Mouse (Mus musculus) c-Kit-positive CD71-positive TER-119-positive erythroid progenitor cells, embryonic 14.5 days (primary cell): ENCODE data around the gene Ewsr1.

Experiments
- DNase-seq: peaks from one replicate; pipeline ENCODE4 v3.0.0-alpha.2; 2013; ENCODE audit warnings: low spot score

The Ewsr1 gene

DNA sequence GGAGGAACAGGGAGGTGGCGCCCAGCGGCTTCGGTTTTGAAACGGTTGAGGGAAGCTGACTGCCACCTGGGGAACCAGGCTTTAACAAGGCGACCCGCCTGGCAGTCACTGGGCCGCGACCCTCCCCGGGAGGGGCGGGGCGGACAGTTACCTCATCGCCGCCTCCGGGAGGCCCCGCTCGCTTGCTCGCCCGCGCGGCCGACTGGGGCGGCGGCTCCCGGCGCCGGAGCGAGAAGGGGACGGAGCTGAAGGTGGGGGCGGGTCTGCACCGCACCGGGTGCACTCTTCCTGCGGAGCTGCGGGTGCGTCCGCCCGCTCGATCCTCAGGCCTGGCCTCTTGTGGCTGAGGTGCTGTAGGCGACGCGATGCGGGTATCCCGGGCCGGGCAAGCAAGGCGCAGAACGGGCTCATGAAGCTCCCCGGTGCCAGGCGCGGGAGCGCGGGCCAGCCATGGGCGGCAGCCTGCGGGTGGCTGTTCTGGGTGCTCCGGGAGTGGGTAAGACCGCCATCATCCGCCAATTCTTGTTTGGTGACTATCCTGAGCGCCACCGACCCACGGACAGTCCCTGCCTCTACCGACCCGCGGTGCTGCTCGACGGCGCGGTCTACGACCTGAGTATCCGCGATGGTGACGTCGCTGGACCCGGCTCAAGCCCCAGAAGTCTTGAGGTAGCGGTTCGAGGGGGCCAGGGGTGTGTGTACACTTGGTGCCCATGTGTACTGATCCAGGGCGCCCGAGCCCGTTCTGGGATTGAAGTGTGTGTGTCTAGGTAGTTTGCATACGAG, 41.0 kb downstream of the Ewsr1 start, which contains the start of gene Rasl10a:
Rasl10a (plus strand) TSS at position 273 of the 786 bp plus-strand sequence.
- DNase-seq, result no peak

GRCm38 (mm10) chr11:5057541-5057855, 41.6 kb downstream of the Ewsr1 start:
- DNase-seq, result no peak

- DNase-seq, result no peak
Observed at GRCm38 (mm10) chr11:5057064-5057463, 42.0 kb downstream of the Ewsr1 start.

GRCm38 (mm10) chr11:5055945-5056938, 42.8 kb downstream of the Ewsr1 start:
- no peak for DNase-seq

GRCm38 (mm10) chr11:5054874-5055273, 44.2 kb downstream of the Ewsr1 start:
- DNase-seq, result no peak

GRCm38 (mm10) chr11:5054151-5054550, 44.9 kb downstream of the Ewsr1 start:
- DNase-seq, result no peak

- DNase-seq, result no peak
Observed at GRCm38 (mm10) chr11:5052200-5052854, 46.7 kb downstream of the Ewsr1 start.

GRCm38 (mm10) chr11:5051629-5052028, 47.4 kb downstream of the Ewsr1 start:
- DNase-seq, result no peak

GRCm38 (mm10) chr11:5046321-5046926, 52.6 kb downstream of the Ewsr1 start:
- no peak for DNase-seq

DNA sequence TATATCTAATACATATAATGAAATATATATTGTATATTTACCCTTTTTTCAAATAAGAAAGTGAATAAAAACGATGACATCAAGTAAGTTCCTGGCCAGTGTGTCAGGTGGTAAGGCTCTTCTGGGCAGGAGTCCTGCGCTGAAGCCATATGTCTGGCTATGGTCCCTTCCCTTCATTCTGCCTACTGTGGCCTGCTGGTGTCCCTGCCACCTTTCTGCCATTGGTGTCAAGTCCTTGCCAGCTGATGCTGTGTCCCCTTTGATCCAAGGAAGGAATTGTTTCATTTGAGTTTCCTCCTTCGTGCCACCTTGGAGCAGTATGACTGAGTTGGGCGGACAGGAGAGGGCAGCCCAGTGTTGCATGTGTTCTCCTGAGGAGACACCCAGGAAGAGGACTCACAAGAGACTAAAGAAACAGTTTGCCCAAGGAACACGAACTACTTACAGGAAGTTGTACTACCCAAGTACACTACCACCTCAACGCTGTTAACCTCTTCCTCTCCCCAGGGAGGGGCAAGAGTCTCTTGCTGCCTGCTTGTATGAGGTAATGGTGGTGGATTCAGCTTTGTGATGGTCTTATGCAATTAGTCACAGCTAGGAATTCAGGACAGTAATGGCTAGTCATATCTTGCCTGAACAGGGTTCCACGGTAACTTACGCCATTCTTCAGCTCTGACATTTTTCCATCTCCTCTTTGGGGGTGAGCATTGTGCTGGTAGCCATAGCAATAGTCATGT, 56.3 kb downstream of the Ewsr1 start:
- no peak for DNase-seq

- DNase-seq, result no peak
Observed at GRCm38 (mm10) chr11:5041144-5041780, 57.8 kb downstream of the Ewsr1 start.

- no peak for DNase-seq
Observed at GRCm38 (mm10) chr11:5040585-5040984, 58.5 kb downstream of the Ewsr1 start.

DNA sequence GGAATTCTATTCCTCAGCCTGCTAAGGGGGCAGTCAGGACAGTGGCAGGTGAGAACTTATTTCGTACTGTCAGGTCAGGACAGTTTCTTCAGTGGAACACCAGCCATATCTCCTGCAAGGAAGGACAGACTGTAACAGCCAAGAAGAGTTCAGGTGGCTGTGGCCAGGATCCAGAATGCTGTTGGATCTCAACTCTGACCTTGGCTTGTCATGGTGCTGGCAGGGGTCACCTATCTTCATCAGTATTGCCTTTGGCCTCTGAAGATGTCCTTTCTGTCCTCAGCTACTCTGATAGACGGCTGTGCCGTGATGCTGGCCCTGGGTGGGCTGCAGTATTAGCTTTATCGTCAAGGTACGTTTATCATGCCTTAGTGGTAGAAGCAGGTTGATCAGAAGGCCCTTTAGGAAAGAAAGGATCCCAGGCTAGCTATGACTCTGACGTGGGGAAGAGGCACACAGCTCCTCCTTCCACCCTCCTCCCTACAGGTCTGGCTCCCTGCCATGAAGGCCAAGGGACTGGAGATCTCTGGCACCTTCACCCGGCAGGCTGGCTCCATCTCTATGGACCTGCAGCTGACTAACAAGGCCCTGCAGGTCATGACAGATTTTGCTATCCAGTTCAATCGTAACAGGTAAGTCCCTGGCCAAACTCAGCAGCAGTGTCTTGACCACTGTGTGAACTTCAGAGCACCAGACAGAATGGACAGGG, 61.8 kb downstream of the Ewsr1 start:
- no peak for DNase-seq

GRCm38 (mm10) chr11:5035421-5035820, 63.6 kb downstream of the Ewsr1 start:
- no peak for DNase-seq

GRCm38 (mm10) chr11:5033136-5033535, 65.9 kb downstream of the Ewsr1 start:
- no peak for DNase-seq

- no peak for DNase-seq
Observed at GRCm38 (mm10) chr11:5032706-5033105, 66.4 kb downstream of the Ewsr1 start.

GRCm38 (mm10) chr11:5028228-5028627, 70.8 kb downstream of the Ewsr1 start:
- DNase-seq, result no peak

GRCm38 (mm10) chr11:5025108-5025507, 74.0 kb downstream of the Ewsr1 start:
- DNase-seq, result no peak
